Mouse (Mus musculus) kidney, adult 10 weeks (tissue): Measurements from ENCODE around the gene Gm16513. TPM values are rescaled to one million over a fixed set of nuclear protein-coding genes. Genes with fewer than 3 reads are reported as not detected.

Experiments
- polyA plus RNA-seq: library from polyadenylated mRNA; stranded (reverse); fragments of 350-450 nt; fragmentation: Illumina TruSeq; extraction: RNeasy Lipid Tissue Mini Kit (QIAGEN cat#74804); gene quantifications from one replicate; pipeline ENCODE4 v1.2.3, GENCODE M21; 2014; ENCODE audit warnings: low read depth, low replicate concordance

Gene Gm16513
- not detected for polyA plus RNA-seq

GRCm38 (mm10) chr5:95182324-95182723 is at the start of gene Gm16513:
Gene Gm16513 (plus strand): TSS chr5:95182624.

Other genes starting within 250 kb of the Gm16513 start
- not detected for gene Gm6367, start 194.0 kb upstream of the Gm16513 start, polyA plus RNA-seq
- gene Gm7942, start 75.7 kb upstream of the Gm16513 start, polyA plus RNA-seq = not detected
- not detected for gene Gm10424, start 90.1 kb downstream of the Gm16513 start, polyA plus RNA-seq
- gene Gm3259, start 123.3 kb downstream of the Gm16513 start, polyA plus RNA-seq = not detected